Mouse (Mus musculus) cortical plate, adult 2 months (tissue): ENCODE data around the gene Pdzd7.

Source experiments
- CTCF ChIP-seq: fragments of 200-500 bp; IDR thresholded peaks from 2 replicates; pipeline ENCODE4 v1.5.1; 2011; ENCODE audit warnings: mild to moderate bottlenecking, control low read depth, low read length; ENCODE audit not compliant: insufficient read depth; ENCODE audit errors: extremely low read depth
- POLR2A ChIP-seq: fragments of 200-500 bp; IDR thresholded peaks from 2 replicates; pipeline ENCODE4 v1.6.1; 2011; ENCODE audit warnings: mild to moderate bottlenecking, low read length, control low read depth; ENCODE audit not compliant: insufficient read depth; ENCODE audit errors: extremely low read depth

GRCm38 (mm10) chr19:44985159-44985988 lies 60.1 kb downstream of the Pdzd7 start:
- no peak for TF ChIP-seq CTCF
- no peak for TF ChIP-seq POLR2A
